Mouse (Mus musculus) liver, adult (tissue): ENCODE measurements around the gene Fam240a.

Experiments used
- GATA4 ChIP-seq: IDR thresholded peaks from 2 replicates; pipeline ENCODE4 v1.6.1; 2014; ENCODE audit warnings: mild to moderate bottlenecking, low read length; ENCODE audit not compliant: insufficient replicate concordance

Gene Fam240a

GRCm38 (mm10) chr9:110916786-110917185 lies at the start of gene Fam240a:
Gene Fam240a (minus strand): TSS chr9:110916861.
- no peak for TF ChIP-seq GATA4

GRCm38 (mm10) chr9:110965910-110966231 lies 49.2 kb upstream of the Fam240a start:
- no peak for TF ChIP-seq GATA4

- no peak for TF ChIP-seq GATA4
Measured at GRCm38 (mm10) chr9:110965062-110965909, 48.6 kb upstream of the Fam240a start.

GRCm38 (mm10) chr9:110963566-110964115 lies 47.0 kb upstream of the Fam240a start:
- TF ChIP-seq GATA4: no peak

- no peak for TF ChIP-seq GATA4
Measured at GRCm38 (mm10) chr9:110961386-110961785, 44.7 kb upstream of the Fam240a start.

GRCm38 (mm10) chr9:110960230-110961149 lies 43.8 kb upstream of the Fam240a start:
- TF ChIP-seq GATA4: no peak

GRCm38 (mm10) chr9:110959669-110960068 lies 43.0 kb upstream of the Fam240a start:
- TF ChIP-seq GATA4: no peak

- no peak for TF ChIP-seq GATA4
Measured at GRCm38 (mm10) chr9:110955962-110956361, 39.3 kb upstream of the Fam240a start.

GRCm38 (mm10) chr9:110954681-110955445 lies 38.2 kb upstream of the Fam240a start:
- no peak for TF ChIP-seq GATA4

- no peak for TF ChIP-seq GATA4
Measured at GRCm38 (mm10) chr9:110953550-110954461, 37.1 kb upstream of the Fam240a start.

- TF ChIP-seq GATA4: no peak
Measured at GRCm38 (mm10) chr9:110952931-110953549, 36.4 kb upstream of the Fam240a start.

GRCm38 (mm10) chr9:110952398-110952797 lies 35.7 kb upstream of the Fam240a start:
- no peak for TF ChIP-seq GATA4

GRCm38 (mm10) chr9:110951866-110952265 lies 35.2 kb upstream of the Fam240a start:
- TF ChIP-seq GATA4: no peak

GRCm38 (mm10) chr9:110951397-110951796 lies 34.7 kb upstream of the Fam240a start, which contains the start of gene Lrrc2:
Gene Lrrc2 (plus strand): TSS chr9:110951545.
- no peak for TF ChIP-seq GATA4

- TF ChIP-seq GATA4: no peak
Measured at GRCm38 (mm10) chr9:110950109-110950508, 33.4 kb upstream of the Fam240a start.
